Mouse (Mus musculus): ENCODE measurements around the gene Pla2g6. TPM values are rescaled to one million over a fixed set of nuclear protein-coding genes. Genes with fewer than 3 reads are reported as not detected.

Pla2g6 gene
- polyA plus RNA-seq, 1 experiment from 2014 or later, result 24.0 TPM

- WGBS, result 92% methylated on average over 9 of the region's 9 CpGs
- H3K9ac ChIP-seq (replicated peaks; ENCODE audit: low read depth, low read length), result no peak overlapping the region
- no peak overlapping the region for H3K27ac ChIP-seq (ENCODE audit: low read depth, low read length)
- no peak overlapping the region for H3K4me2 ChIP-seq (ENCODE audit: low read depth, low read length)
- no peak overlapping the region for H3K4me3 ChIP-seq (ENCODE audit: low read depth, low read length)
- H3K9me3 ChIP-seq (ENCODE audit: control insufficient read depth, low read length), result no peaks in the 10 kb centered on the region
- H3K27me3 ChIP-seq (ENCODE audit: control insufficient read depth, insufficient read depth, low read length), result no peaks in the 10 kb centered on the region
- H3K36me3 ChIP-seq (ENCODE audit: control insufficient read depth, insufficient read depth, low read length), result no peaks in the 10 kb centered on the region
- ATAC-seq (ENCODE audit: low read depth), result no peak
- no peaks in the 10 kb centered on the region for H3K4me1 ChIP-seq (ENCODE audit: control insufficient read depth, insufficient read depth, low read length)
These were observed 35.4 kb downstream of the Pla2g6 start for GRCm38 (mm10) chr15:79292779-79293178.

- H3K4me1 ChIP-seq (ENCODE audit: control insufficient read depth, insufficient read depth, low read length), result no peaks in the 10 kb centered on the region
- no peaks in the 10 kb centered on the region for H3K27me3 ChIP-seq (ENCODE audit: control insufficient read depth, insufficient read depth, low read length)
- no peak for ATAC-seq (ENCODE audit: low read depth)
- H3K9ac ChIP-seq (replicated peaks; ENCODE audit: low read depth, low read length), result no peak overlapping the region
- no peak overlapping the region for H3K4me2 ChIP-seq (ENCODE audit: low read depth, low read length)
- H3K27ac ChIP-seq (ENCODE audit: low read depth, low read length), result no peak overlapping the region
- no peaks in the 10 kb centered on the region for H3K9me3 ChIP-seq (ENCODE audit: control insufficient read depth, low read length)
- no peak overlapping the region for H3K4me3 ChIP-seq (ENCODE audit: low read depth, low read length)
- no peaks in the 10 kb centered on the region for H3K36me3 ChIP-seq (ENCODE audit: control insufficient read depth, insufficient read depth, low read length)
- WGBS, result 65% methylated on average over 3 of the region's 3 CpGs
These were observed 37.9 kb downstream of the Pla2g6 start for GRCm38 (mm10) chr15:79290340-79290739.

- H3K27me3 ChIP-seq (ENCODE audit: control insufficient read depth, insufficient read depth, low read length), result no peaks in the 10 kb centered on the region
- H3K27ac ChIP-seq (ENCODE audit: low read depth, low read length), result no peak overlapping the region
- H3K36me3 ChIP-seq (ENCODE audit: control insufficient read depth, insufficient read depth, low read length), result no peaks in the 10 kb centered on the region
- H3K4me2 ChIP-seq (ENCODE audit: low read depth, low read length), result no peak overlapping the region
- H3K4me3 ChIP-seq (ENCODE audit: low read depth, low read length), result no peak overlapping the region
- no peaks in the 10 kb centered on the region for H3K4me1 ChIP-seq (ENCODE audit: control insufficient read depth, insufficient read depth, low read length)
- H3K9me3 ChIP-seq (ENCODE audit: control insufficient read depth, low read length), result no peaks in the 10 kb centered on the region
- WGBS, result 84% methylated on average over 12 of the region's 12 CpGs
- ATAC-seq (ENCODE audit: low read depth), result no peak
- no peak overlapping the region for H3K9ac ChIP-seq (replicated peaks; ENCODE audit: low read depth, low read length)
These were observed 38.7 kb downstream of the Pla2g6 start for GRCm38 (mm10) chr15:79289441-79289840.

GRCm38 (mm10) chr15:79288387-79288786 lies 39.8 kb downstream of the Pla2g6 start:
- H3K36me3 ChIP-seq (ENCODE audit: control insufficient read depth, insufficient read depth, low read length), result no peaks in the 10 kb centered on the region
- H3K9ac ChIP-seq (replicated peaks; ENCODE audit: low read depth, low read length), result no peak overlapping the region
- H3K9me3 ChIP-seq (ENCODE audit: control insufficient read depth, low read length), result no peaks in the 10 kb centered on the region
- no peak overlapping the region for H3K27ac ChIP-seq (ENCODE audit: low read depth, low read length)
- no peak for ATAC-seq (ENCODE audit: low read depth)
- no peak overlapping the region for H3K4me2 ChIP-seq (ENCODE audit: low read depth, low read length)
- no peaks in the 10 kb centered on the region for H3K27me3 ChIP-seq (ENCODE audit: control insufficient read depth, insufficient read depth, low read length)
- 78% methylated on average over 3 of the region's 3 CpGs for WGBS
- H3K4me3 ChIP-seq (ENCODE audit: low read depth, low read length), result no peak overlapping the region
- no peaks in the 10 kb centered on the region for H3K4me1 ChIP-seq (ENCODE audit: control insufficient read depth, insufficient read depth, low read length)

- no peak overlapping the region for H3K4me2 ChIP-seq (ENCODE audit: low read depth, low read length)
- no peaks in the 10 kb centered on the region for H3K27me3 ChIP-seq (ENCODE audit: control insufficient read depth, insufficient read depth, low read length)
- no peaks in the 10 kb centered on the region for H3K9me3 ChIP-seq (ENCODE audit: control insufficient read depth, low read length)
- no peaks in the 10 kb centered on the region for H3K36me3 ChIP-seq (ENCODE audit: control insufficient read depth, insufficient read depth, low read length)
- no peak overlapping the region for H3K27ac ChIP-seq (ENCODE audit: low read depth, low read length)
- H3K4me3 ChIP-seq (ENCODE audit: low read depth, low read length), result no peak overlapping the region
- no peak overlapping the region for H3K9ac ChIP-seq (replicated peaks; ENCODE audit: low read depth, low read length)
- no peak for ATAC-seq (ENCODE audit: low read depth)
- 90% methylated on average over 7 of the region's 7 CpGs for WGBS
- H3K4me1 ChIP-seq (ENCODE audit: control insufficient read depth, insufficient read depth, low read length), result no peaks in the 10 kb centered on the region
These were observed 41.1 kb downstream of the Pla2g6 start for GRCm38 (mm10) chr15:79287091-79287490.

GRCm38 (mm10) chr15:79286141-79286540 lies 42.0 kb downstream of the Pla2g6 start:
- WGBS, result 85% methylated on average over 7 of the region's 7 CpGs
- Histone ChIP-seq H3K27me3 (ENCODE audit: control insufficient read depth, insufficient read depth, low read length) (no peaks in the 10 kb centered on the region), H3K27ac (ENCODE audit: low read depth, low read length) (no peak overlapping the region), H3K9ac (replicated peaks; ENCODE audit: low read depth, low read length) (no peak overlapping the region), H3K4me3 (ENCODE audit: low read depth, low read length) (no peak overlapping the region), H3K9me3 (ENCODE audit: control insufficient read depth, low read length) (no peaks in the 10 kb centered on the region), H3K4me1 (ENCODE audit: control insufficient read depth, insufficient read depth, low read length) (no peaks in the 10 kb centered on the region), H3K36me3 (ENCODE audit: control insufficient read depth, insufficient read depth, low read length) (no peaks in the 10 kb centered on the region), H3K4me2 (ENCODE audit: low read depth, low read length) (no peak overlapping the region)
- no peak for ATAC-seq (ENCODE audit: low read depth)

GRCm38 (mm10) chr15:79285399-79285798 lies 42.8 kb downstream of the Pla2g6 start, which contains the start of gene Baiap2l2:
Gene Baiap2l2, minus strand, starts transcription at chr15:79285537.
- H3K9me3 ChIP-seq (ENCODE audit: control insufficient read depth, low read length), result no peaks in the 10 kb centered on the region
- no peak for ATAC-seq (ENCODE audit: low read depth)
- WGBS, result 72% methylated on average over 10 of the region's 10 CpGs

GRCm38 (mm10) chr15:79283371-79283770 lies 44.8 kb downstream of the Pla2g6 start:
- no peaks in the 10 kb centered on the region for H3K36me3 ChIP-seq (ENCODE audit: control insufficient read depth, insufficient read depth, low read length)
- no peaks in the 10 kb centered on the region for H3K9me3 ChIP-seq (ENCODE audit: control insufficient read depth, low read length)
- H3K27ac ChIP-seq (ENCODE audit: low read depth, low read length), result no peak overlapping the region
- H3K4me2 ChIP-seq (ENCODE audit: low read depth, low read length), result no peak overlapping the region
- H3K4me3 ChIP-seq (ENCODE audit: low read depth, low read length), result no peak overlapping the region
- no peaks in the 10 kb centered on the region for H3K4me1 ChIP-seq (ENCODE audit: control insufficient read depth, insufficient read depth, low read length)
- WGBS, result 86% methylated on average over 4 of the region's 4 CpGs
- no peaks in the 10 kb centered on the region for H3K27me3 ChIP-seq (ENCODE audit: control insufficient read depth, insufficient read depth, low read length)
- no peak overlapping the region for H3K9ac ChIP-seq (replicated peaks; ENCODE audit: low read depth, low read length)
- ATAC-seq (ENCODE audit: low read depth), result no peak

More at GRCm38 (mm10) chr15:79285399-79285798, 42.8 kb downstream of the Pla2g6 start, which contains the start of gene Baiap2l2:
- H3K27me3 ChIP-seq (ENCODE audit: control insufficient read depth, insufficient read depth, low read length), result no peaks in the 10 kb centered on the region
- no peaks in the 10 kb centered on the region for H3K36me3 ChIP-seq (ENCODE audit: control insufficient read depth, insufficient read depth, low read length)
- no peaks in the 10 kb centered on the region for H3K4me1 ChIP-seq (ENCODE audit: control insufficient read depth, insufficient read depth, low read length)
- no peak within 1 kb of the TSS for H3K4me2 ChIP-seq (ENCODE audit: low read depth, low read length)
- H3K9ac ChIP-seq (replicated peaks; ENCODE audit: low read depth, low read length), result no peak within 1 kb of the TSS
- H3K4me3 ChIP-seq (ENCODE audit: low read depth, low read length), result no peak within 1 kb of the TSS
- H3K27ac ChIP-seq (ENCODE audit: low read depth, low read length), result no peak within 1 kb of the TSS

- no peaks in the 10 kb centered on the region for H3K36me3 ChIP-seq (ENCODE audit: control insufficient read depth, insufficient read depth, low read length)
- H3K9ac ChIP-seq (replicated peaks; ENCODE audit: low read depth, low read length), result no peak overlapping the region
- no peaks in the 10 kb centered on the region for H3K9me3 ChIP-seq (ENCODE audit: control insufficient read depth, low read length)
- no peak overlapping the region for H3K4me2 ChIP-seq (ENCODE audit: low read depth, low read length)
- no peaks in the 10 kb centered on the region for H3K4me1 ChIP-seq (ENCODE audit: control insufficient read depth, insufficient read depth, low read length)
- H3K4me3 ChIP-seq (ENCODE audit: low read depth, low read length), result no peak overlapping the region
- ATAC-seq (ENCODE audit: low read depth), result no peak
- no peaks in the 10 kb centered on the region for H3K27me3 ChIP-seq (ENCODE audit: control insufficient read depth, insufficient read depth, low read length)
- H3K27ac ChIP-seq (ENCODE audit: low read depth, low read length), result no peak overlapping the region
- 81% methylated on average over 5 of the region's 5 CpGs for WGBS
These were observed 45.8 kb downstream of the Pla2g6 start for GRCm38 (mm10) chr15:79282434-79282833.

Data from neural tube, embryonic 14.5 days (tissue).